Mouse (Mus musculus) kidney, postnatal 0 days (tissue): ENCODE measurements around the gene Taf15. TPM values are rescaled to one million over a fixed set of nuclear protein-coding genes. Genes with fewer than 3 reads are reported as not detected.
"Not testable (repeated sequence)": the region's sequence is repeated elsewhere in the genome, so short reads cannot be mapped to it uniquely, and the experiment has no call there.

ENCODE experiments used
- ATAC-seq: fragments of 200-750 bp; cut with Nextera tagmentation; replicated peaks from 2 replicates; pipeline ENCODE4 v1.8.0; 2017; ENCODE audit warnings: low read depth, moderate number of reproducible peaks, moderate TSS enrichment, moderate library complexity; ENCODE audit not compliant: low FRiP score
- DNase-seq: peaks from one replicate; pipeline ENCODE4 v3.0.0-alpha.2; 2016; ENCODE audit warnings: low spot score
- H3K27ac ChIP-seq: fragments of 300-500 bp; sonication (generic); 2 replicates; pipeline ENCODE4 v1.5.1; 2014; ENCODE audit warnings: mild to moderate bottlenecking
- H3K27me3 ChIP-seq: fragments of 300-500 bp; sonication (generic); 2 replicates; pipeline ENCODE4 v1.6.1; 2014; ENCODE audit warnings: low read length, mixed read lengths; ENCODE audit not compliant: insufficient read depth
- H3K36me3 ChIP-seq: fragments of 300-500 bp; sonication (generic); 2 replicates; pipeline ENCODE4 v1.6.1; 2014; ENCODE audit warnings: low read length, mixed read lengths; ENCODE audit not compliant: insufficient read depth
- H3K4me1 ChIP-seq: fragments of 300-500 bp; sonication (generic); replicated peaks from 2 replicates; pipeline ENCODE4 v1.6.1; 2014; ENCODE audit warnings: antibody characterized with exemption, low read length, mixed read lengths; ENCODE audit not compliant: insufficient read depth
- H3K4me2 ChIP-seq: fragments of 300-500 bp; sonication (generic); 2 replicates; pipeline ENCODE4 v1.6.1; 2014; ENCODE audit warnings: mild to moderate bottlenecking, low read length, moderate library complexity, mixed read lengths
- H3K4me3 ChIP-seq: fragments of 300-500 bp; sonication (generic); replicated peaks from 2 replicates; pipeline ENCODE4 v1.5.1; 2014; ENCODE audit warnings: low read depth, low read length
- H3K9ac ChIP-seq: fragments of 300-500 bp; sonication (generic); 2 replicates; pipeline ENCODE4 v1.6.1; 2014; ENCODE audit warnings: low read depth, low read length
- H3K9me3 ChIP-seq: fragments of 300-500 bp; sonication (generic); replicated peaks from 2 replicates; pipeline ENCODE4 v1.6.1; 2016; ENCODE audit warnings: low read length, inconsistent platforms, mixed read lengths
- CTCF ChIP-seq: IDR thresholded peaks from 2 replicates; pipeline ENCODE4 v1.5.1; 2016; ENCODE audit warnings: antibody characterized with exemption, low read depth, mild to moderate bottlenecking, moderate library complexity
- WGBS: fragments of 180-500 bp; shearing (Covaris S2); extraction: QIAGEN DNeasy Blood & Tissue Kit; methylation state at CpG from one replicate; pipeline ENCODE4 v1.1.7; 2014; 5-methylcytosine and 5-hydroxymethylcytosine counted together
- polyA plus RNA-seq: library from polyadenylated mRNA; unstranded; fragments of >200 nt; fragmentation: Nextera tagmentation; extraction: Ambion mirVana; gene quantifications from 2 replicates; pipeline ENCODE4 v1.2.1, GENCODE M21; 2015

Gene Taf15
- polyA plus RNA-seq, 1 experiment from 2014 or later = 5.7 TPM

DNA sequence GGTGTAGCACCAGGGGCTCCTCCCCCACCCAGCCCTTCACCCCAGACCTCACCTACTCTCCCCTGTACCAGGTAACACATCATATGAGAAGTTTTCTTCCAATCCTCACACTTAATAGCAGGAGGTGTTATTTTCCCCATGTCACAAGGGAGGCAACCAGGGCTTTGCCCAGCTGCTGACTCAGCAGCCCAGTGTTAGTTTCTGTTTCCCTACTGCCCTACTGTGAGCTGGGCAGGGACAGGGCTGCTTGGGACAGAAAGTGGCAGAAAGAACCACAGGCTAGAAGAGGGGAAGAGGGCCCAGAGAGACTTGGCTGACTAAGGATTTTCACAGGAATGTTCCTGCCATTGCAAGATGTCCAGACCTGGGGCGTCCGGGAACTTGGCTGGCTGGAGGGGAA is 68.0 kb downstream of the Taf15 start:
- Histone ChIP-seq H3K4me1 (no peaks in the 10 kb centered on the region), H3K36me3 (no peaks in the 10 kb centered on the region), H3K9ac (no peak overlapping the region), H3K27me3 (no peaks in the 10 kb centered on the region), H3K4me3 (no peak overlapping the region), H3K4me2 (no peak overlapping the region), H3K9me3 (no peaks in the 10 kb centered on the region), H3K27ac (no peak overlapping the region)
- no peak for TF ChIP-seq CTCF
- 98% methylated on average over 2 of the region's 2 CpGs for WGBS
- DNase-seq (no peak), ATAC-seq (no peak)

DNA sequence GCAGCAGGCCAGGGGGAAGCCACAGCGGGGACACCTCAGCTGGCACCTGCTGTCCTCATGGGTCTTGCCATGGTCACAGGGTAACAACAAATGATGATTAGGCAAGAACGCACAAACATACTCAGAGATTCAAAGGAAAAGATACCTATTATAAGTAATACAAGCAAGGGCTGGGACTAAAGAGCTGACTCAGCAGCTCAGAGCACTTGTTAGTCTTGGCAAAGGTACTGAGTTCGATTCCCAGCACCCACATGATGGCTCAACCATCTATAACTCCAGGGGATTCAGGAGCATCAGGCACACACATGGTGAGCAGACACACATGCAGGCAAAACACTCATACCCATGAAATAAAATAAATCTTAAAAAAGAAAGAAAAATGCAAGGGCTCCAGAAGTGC is 68.5 kb downstream of the Taf15 start:
- Histone ChIP-seq H3K4me2 (no peak overlapping the region), H3K27me3 (no peaks in the 10 kb centered on the region), H3K27ac (no peak overlapping the region), H3K9ac (no peak overlapping the region), H3K36me3 (no peaks in the 10 kb centered on the region), H3K9me3 (no peaks in the 10 kb centered on the region), H3K4me3 (no peak overlapping the region), H3K4me1 (no peaks in the 10 kb centered on the region)
- ATAC-seq (no peak), DNase-seq (no peak)
- 92% methylated on average over 3 of the region's 3 CpGs for WGBS
- TF ChIP-seq CTCF = no peak

DNA sequence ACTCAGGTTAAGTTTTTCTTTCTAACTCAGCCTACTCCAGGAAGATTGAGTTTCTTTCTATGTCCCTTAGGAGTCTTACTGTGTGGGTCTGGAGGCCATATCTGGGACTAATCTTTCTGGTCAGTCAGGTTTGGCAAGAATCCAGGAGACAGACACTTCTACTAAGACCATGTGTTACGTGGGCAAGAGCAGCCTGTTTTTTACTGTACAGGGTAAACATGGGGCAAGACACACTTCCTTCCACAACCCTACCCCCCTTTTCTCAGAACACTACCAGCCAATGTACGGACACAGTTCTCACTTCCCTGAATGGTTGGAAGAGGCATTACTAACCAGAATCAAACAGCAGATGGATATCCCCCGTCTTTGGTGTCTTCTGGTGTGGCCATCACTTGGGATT is 71.3 kb downstream of the Taf15 start:
- Histone ChIP-seq H3K4me1 (no peaks in the 10 kb centered on the region), H3K27me3 (no peaks in the 10 kb centered on the region), H3K9me3 (no peaks in the 10 kb centered on the region), H3K4me3 (no peak overlapping the region), H3K27ac (no peak overlapping the region), H3K36me3 (no peaks in the 10 kb centered on the region), H3K4me2 (no peak overlapping the region), H3K9ac (no peak overlapping the region)
- DNase-seq (peak; percentile 7), ATAC-seq (no peak; the same call in 1 of the 2 replicates)
- 67% methylated on average over 3 of the region's 3 CpGs for WGBS
- no peak for TF ChIP-seq CTCF

DNA sequence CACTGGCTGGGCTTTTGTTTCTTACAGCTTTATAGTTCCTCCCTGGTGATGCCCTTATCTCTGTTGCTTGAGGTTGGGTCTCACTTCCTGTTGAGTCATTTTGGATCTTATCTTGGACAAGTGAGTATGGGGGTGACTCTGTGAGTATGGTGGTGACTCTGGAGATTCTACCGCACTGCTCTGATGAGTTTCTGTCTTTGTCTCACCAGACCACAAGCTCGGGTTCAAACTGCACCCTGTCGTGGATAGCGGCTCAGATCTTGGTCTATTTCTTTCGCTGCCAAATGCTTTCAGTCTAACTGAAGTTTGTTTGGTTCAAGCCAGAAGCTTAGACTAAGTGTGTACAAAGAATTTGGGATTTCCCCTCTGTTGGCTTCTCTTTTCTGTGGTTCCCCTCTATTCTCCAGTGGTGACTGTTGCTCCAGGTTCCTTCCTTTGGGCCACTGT is 77.3 kb downstream of the Taf15 start:
- TF ChIP-seq CTCF = no peak
- DNase-seq = no peak
- no peak overlapping the region for H3K9ac ChIP-seq
- WGBS = 90% methylated on average over 5 of the region's 5 CpGs
- no peaks in the 10 kb centered on the region for H3K36me3 ChIP-seq
- H3K9me3 ChIP-seq = no peaks in the 10 kb centered on the region
- H3K4me3 ChIP-seq = no peak overlapping the region
- H3K4me2 ChIP-seq = no peak overlapping the region
- no peaks in the 10 kb centered on the region for H3K4me1 ChIP-seq
- no peaks in the 10 kb centered on the region for H3K27me3 ChIP-seq
- H3K27ac ChIP-seq = no peak overlapping the region
- no peak for ATAC-seq

DNA sequence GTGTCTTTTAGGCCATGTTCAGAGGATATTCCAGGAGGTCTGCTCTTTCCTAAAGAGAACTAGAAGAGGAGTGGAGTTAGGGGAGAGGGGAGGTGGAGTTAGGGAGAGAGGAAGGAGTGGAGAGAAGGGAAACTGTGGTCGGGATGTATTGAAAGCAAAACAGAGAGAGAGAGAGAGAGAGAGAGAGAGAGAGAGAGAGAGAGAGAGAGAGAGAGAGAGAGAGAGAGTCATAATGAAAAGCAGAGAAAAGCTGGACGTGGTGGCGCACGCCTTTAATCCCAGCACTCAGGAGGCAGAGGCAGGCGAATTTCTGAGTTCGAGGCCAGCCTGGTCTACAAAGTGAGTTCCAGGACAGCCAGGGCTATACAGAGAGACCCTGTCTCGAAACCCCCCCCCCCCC is 78.2 kb downstream of the Taf15 start:
- H3K27ac ChIP-seq, H3K36me3 ChIP-seq, H3K27me3 ChIP-seq, H3K4me1 ChIP-seq, H3K4me2 ChIP-seq, DNase-seq, H3K4me3 ChIP-seq, ATAC-seq, H3K9me3 ChIP-seq, H3K9ac ChIP-seq: not testable (repeated sequence)
- 89% methylated on average over 7 of the region's 7 CpGs for WGBS

DNA sequence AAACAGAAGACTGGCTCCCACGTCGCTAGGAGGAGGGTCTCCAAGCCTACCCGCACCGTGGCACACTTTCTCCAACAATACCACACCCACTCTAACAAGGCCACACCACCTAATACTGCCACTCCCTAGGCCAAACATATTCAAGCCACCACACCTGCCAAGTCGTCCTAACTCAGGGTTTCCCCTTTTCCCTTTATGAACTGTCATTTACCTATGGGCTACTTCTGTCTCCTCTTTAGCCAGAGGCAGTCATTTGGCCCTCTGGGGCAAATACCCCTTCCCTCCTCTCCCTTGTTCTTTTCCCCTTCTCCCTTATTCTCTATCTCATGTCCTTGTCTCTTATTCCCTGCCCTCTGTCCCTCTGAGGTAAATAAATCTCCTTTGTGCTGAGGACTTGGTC is 78.8 kb downstream of the Taf15 start:
- Histone ChIP-seq H3K27me3 (no peaks in the 10 kb centered on the region), H3K27ac (no peak overlapping the region), H3K4me3 (no peak overlapping the region), H3K9me3 (no peaks in the 10 kb centered on the region), H3K4me1 (no peaks in the 10 kb centered on the region), H3K4me2 (no peak overlapping the region), H3K36me3 (no peaks in the 10 kb centered on the region), H3K9ac (no peak overlapping the region)
- 81% methylated on average over 5 of the region's 5 CpGs for WGBS
- ATAC-seq = no peak
- no peak for TF ChIP-seq CTCF
- no peak for DNase-seq

Other genes with a start within 250 kb of the Taf15 start
- 0.08 TPM in 1 of 2 replicates, not detected in the other for gene Slfn14, start 186.4 kb upstream of the Taf15 start, polyA plus RNA-seq
- gene Ap2b1, start 174.1 kb upstream of the Taf15 start, polyA plus RNA-seq = 42.4 and 45.1 TPM in 2 replicates
- gene Pex12, start 170.5 kb upstream of the Taf15 start, polyA plus RNA-seq = 12.2 and 12.7 TPM in 2 replicates
- 0.38 and 0.49 TPM in 2 replicates for gene Rasl10b, start 63.9 kb upstream of the Taf15 start, polyA plus RNA-seq
- not detected in 2 replicates for gene Gas2l2, start 43.6 kb upstream of the Taf15 start, polyA plus RNA-seq
- 0.22 TPM in 1 of 2 replicates, not detected in the other for gene 1700020L24Rik, start 35.4 kb upstream of the Taf15 start, polyA plus RNA-seq
- gene Mmp28, start 10.0 kb upstream of the Taf15 start, polyA plus RNA-seq = 1.9 and 2.2 TPM in 2 replicates
- not detected in 2 replicates for gene Heatr9, start 49.1 kb downstream of the Taf15 start, polyA plus RNA-seq
- gene Ccl5, start 57.4 kb downstream of the Taf15 start, polyA plus RNA-seq = 0.47 and 0.79 TPM in 2 replicates
- gene Ccl9, start 105.5 kb downstream of the Taf15 start, polyA plus RNA-seq = 3.6 and 4.1 TPM in 2 replicates
- gene Ccl6, start 120.0 kb downstream of the Taf15 start, polyA plus RNA-seq = 9.5 and 12.0 TPM in 2 replicates
- gene Rpl9-ps1, start 172.5 kb downstream of the Taf15 start, polyA plus RNA-seq = not detected in 2 replicates
- gene Ccl3, start 176.3 kb downstream of the Taf15 start, polyA plus RNA-seq = 0.55 and 1.3 TPM in 2 replicates
- gene Ccl4, start 189.5 kb downstream of the Taf15 start, polyA plus RNA-seq = 0.94 and 1.7 TPM in 2 replicates
- 3.5 and 6.6 TPM in 2 replicates for gene Wfdc17, start 230.9 kb downstream of the Taf15 start, polyA plus RNA-seq
- gene Wfdc18, start 235.9 kb downstream of the Taf15 start, polyA plus RNA-seq = 0.33 TPM in 1 of 2 replicates, not detected in the other